Mouse (Mus musculus): ENCODE results near the gene Gm12166. TPM values are rescaled to one million over a fixed set of nuclear protein-coding genes. Genes with fewer than 3 reads are reported as not detected.

Gm12166 gene
- total RNA-seq (2015; ENCODE audit: low replicate concordance) (1.7 and 8.3 TPM in 2 replicates), total RNA-seq (2017; ENCODE audit: low replicate concordance) (not detected in 2 replicates)

DNA sequence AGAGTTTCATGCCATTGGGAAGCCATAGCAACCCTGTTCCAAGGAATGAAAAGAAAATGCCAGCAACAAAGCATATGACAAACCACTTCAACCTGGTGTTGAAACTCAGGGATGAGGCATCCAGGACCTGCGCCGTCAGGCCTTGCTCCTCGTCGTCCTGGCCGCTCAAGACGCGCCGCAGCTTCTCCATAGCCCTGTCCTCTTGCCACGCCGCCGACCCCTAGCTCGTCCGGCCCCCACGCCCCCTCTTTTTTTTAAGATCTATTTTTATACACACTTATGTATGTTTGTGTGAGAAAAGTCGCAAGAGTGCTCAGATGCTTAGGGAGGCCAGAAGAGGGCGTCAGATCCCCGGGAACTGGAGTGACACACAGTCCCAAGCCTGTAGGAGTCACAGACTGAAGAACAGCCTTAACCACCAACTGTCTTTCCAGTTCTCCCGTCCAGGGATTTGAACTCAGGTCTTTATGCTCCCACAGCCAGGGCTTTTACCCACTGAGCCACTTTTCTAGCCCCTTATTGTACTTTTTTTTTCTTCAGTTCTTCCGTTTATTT lies at the start of gene Gm12166:
Gene Gm12166, minus strand, starts transcription at position 217 of the 555 bp plus-strand sequence.
- peak; percentile 58 for ATAC-seq (replicated peaks; ENCODE audit: low FRiP score, poor library complexity, severe bottlenecking)

DNA sequence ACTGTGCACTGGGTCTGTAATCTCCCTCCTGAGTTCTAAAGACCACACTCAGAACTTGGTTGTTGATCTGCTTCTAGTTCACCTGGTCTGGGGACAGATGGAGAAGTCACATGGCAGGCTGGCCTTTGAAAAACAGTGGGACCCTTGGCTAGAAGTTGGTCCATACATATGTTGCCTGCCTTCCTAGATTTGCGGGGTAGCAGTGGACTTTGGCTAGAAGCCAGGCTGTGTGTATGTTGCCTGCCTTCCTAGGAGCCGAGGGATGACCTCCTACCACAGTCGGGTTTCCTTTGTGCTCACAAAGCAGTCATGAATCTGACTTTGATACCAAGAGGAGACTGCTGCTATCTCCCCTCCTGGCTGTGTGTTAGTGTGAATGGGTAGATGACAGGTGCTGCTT lies 44.9 kb upstream of the Gm12166 start:
- ATAC-seq (replicated peaks; ENCODE audit: low FRiP score, poor library complexity, severe bottlenecking) = no peak

DNA sequence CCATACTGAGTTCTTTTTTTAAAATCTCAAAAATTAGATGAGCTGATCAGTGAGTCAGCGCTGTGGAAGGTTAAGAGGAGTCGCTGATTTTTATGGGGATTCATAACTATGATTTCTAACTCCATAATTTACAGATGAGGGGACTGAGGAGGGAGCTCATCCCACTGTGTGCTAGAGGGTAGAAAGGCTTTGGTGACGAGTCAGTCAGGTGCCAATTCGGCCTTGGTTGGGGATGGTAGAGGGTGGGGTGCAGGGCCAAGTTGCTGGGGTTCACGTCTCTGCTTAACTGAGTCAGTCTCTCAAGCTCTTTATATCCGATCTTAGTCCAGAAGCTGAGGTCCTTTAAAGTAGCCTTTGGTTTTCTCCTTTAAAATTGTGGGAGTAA lies 44.1 kb upstream of the Gm12166 start:
- no peak for ATAC-seq (replicated peaks; ENCODE audit: low FRiP score, poor library complexity, severe bottlenecking)

DNA sequence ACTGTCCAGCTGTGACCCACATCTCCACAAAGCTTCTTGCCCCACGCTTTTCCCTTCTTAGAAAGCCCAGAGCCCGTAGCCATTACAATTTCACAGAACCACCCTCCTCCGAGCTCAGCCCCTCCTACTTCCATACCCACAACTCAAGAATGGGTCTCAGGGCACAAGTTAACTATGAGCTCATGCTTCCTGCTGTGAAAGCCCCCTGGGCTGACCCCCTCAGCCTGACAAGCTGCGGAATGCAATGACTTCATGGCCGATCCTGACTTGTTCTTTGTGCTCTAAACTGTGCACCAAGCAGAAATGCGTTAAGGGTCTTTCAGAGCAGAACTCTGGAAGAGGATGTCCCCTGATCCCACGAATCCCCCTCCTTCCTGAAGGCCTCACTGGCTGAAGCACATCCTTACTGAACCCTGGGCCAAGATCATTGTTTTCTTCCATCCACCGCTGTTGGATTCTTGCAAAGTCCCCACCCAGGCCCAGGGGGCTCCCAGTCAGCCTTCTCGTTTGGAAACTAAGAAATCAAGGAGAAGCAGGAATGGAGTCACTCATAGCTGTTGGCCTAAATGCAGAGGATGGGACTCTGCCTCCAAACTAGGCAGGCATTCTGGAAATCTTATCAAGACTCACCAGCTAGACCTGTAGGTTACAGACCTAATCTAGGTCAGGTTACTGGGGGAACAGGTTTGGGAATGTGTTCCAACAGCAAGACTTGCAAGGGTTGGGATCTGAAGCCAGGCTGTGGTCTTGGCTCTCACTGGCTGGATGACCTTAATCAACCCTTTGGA lies 43.5 kb upstream of the Gm12166 start:
- ATAC-seq (replicated peaks; ENCODE audit: low FRiP score, poor library complexity, severe bottlenecking) = no peak

DNA sequence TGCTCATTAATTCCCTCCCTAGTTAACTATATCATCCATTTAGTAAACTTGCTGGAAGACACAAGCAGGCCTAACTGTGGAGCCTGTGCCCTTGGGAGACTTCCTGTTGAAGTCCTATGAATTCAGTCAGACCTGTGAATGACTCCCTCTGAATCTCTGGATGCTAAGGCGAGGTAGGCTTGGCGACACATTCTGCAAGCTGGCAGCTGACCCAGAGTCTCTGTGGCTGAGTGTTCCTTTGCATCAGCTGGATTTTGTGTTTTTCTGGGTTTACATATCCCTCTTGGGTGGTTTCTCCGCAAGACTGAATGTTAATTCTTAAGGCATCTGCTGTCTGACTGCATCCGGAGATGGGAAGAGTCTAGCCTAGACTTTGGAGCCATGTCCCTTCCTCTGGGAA lies 40.0 kb upstream of the Gm12166 start:
- ATAC-seq (replicated peaks; ENCODE audit: low FRiP score, poor library complexity, severe bottlenecking) = no peak

DNA sequence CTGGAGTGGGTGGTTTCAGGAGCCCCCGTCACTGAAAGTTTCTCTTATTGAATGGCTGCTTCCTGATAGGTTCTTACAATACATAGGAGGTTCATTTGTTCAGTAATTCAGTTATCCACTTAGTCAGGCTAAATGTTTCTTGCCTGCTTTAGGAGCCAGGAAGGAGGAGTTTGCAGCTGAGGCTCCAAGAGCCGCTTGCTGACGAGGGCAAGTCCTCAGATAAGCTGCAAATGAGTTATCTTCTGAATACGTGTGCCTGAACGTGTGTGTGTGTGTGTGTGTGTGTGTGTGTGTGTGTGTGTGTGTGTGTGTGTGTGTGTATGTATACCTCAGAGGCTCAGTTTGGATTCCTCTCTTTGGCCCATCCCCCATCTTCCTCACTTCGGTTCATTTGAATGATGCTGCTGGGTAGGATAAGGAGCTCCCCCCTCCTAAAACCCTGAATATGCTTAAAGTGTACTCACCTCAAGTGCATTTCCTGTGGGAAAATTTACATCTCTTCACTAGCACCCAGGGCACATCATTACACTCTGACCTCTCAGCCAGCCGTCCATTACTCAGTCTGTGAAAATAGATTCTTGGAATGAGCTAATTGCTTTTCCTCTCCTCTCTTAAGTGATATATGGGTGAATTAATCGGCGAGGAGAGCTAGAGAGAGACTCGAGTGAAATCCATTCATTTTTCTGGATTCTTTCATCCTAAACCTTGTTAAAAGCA lies 39.0 kb upstream of the Gm12166 start:
- ATAC-seq (replicated peaks; ENCODE audit: low FRiP score, poor library complexity, severe bottlenecking) = peak; percentile 88

- peak; percentile 79 for ATAC-seq (replicated peaks; ENCODE audit: low FRiP score, poor library complexity, severe bottlenecking)
Measured at GRCm38 (mm10) chr11:46090036-46090725, 38.1 kb upstream of the Gm12166 start.

DNA sequence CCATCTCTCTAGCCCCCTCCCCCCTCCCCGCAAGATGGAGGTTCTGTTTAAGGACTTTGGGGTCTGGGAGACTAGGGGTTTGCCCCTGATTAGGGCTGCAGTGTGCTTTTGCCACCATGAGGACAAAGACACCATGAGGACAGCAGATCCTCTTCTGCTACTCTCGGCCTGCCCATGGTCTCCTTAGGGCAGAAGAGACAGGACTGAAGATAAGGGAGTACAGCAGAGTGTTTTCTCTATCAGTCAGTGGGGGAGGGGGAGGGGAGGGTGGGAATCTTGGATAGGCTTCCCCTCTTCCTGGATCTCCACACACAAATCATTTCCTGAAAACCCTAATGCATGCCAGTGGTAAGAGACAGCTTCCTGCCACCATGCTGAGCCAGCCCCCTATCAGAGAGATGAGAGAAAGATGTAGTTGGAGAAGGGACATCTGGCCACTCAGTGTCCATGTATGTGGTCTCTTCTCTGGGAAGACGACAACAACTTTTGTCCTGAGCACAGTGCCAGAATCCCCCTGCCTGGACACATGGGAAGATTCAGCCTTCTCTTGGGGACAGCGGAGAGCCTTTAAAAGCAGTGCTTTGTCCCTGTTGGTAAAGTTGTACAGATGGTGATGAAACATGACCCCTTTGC lies 37.1 kb upstream of the Gm12166 start:
- ATAC-seq (replicated peaks; ENCODE audit: low FRiP score, poor library complexity, severe bottlenecking) = no peak

DNA sequence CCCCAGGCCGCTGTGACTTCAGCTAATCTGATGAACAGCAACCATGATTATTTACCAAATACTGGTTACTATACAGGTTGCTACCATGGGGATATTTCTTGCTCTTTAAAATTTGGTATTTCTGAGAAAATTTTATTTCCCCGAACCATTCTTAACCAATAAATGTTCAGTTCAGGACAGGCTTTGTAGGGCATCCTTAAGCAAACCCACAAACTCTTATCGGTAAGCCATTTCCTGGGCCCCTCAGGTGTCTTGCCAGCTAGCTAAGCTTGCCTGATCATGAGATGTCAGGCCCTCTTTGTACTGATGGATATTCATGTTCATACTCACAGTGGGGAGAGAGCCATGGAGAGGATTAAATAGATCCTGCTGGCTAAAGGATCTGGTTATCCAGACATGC lies 34.3 kb upstream of the Gm12166 start:
- ATAC-seq (replicated peaks; ENCODE audit: low FRiP score, poor library complexity, severe bottlenecking) = no peak

DNA sequence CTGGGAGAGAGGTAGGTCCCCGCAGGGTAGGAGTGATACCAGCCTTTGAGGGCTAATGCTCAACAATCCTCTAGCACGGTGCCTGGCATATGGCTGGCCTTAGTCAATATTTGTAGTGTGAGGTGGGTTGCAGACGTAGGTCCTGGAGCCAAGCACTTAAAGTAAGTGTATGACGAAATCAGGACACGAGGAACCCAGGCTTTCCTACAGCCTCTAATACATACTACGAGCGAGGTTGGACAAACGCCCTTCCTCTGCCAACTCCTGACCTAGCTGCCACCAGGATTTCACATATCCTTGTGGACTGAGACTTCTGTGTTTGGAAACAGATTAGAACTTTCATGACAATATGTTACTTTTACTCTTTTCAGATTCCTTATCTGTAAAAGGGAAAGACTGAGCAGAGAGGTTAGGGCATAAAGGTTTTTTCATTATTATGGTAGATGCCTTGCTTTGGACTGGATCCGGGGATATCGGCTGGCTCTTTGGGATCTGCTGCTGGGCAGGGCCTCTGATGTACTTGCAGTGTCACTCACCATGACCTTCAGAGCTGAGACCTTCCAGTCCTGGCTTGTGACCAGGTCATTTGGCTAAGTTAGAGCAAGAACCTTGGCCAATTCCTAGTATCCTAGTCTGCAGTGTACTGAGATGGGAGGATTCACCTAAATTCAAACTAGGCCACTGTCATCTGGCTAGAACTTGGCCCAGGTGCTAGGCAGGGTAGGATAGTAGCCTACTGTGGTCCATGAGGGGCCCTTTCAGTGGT lies 33.5 kb upstream of the Gm12166 start:
- no peak for ATAC-seq (replicated peaks; ENCODE audit: low FRiP score, poor library complexity, severe bottlenecking)

DNA sequence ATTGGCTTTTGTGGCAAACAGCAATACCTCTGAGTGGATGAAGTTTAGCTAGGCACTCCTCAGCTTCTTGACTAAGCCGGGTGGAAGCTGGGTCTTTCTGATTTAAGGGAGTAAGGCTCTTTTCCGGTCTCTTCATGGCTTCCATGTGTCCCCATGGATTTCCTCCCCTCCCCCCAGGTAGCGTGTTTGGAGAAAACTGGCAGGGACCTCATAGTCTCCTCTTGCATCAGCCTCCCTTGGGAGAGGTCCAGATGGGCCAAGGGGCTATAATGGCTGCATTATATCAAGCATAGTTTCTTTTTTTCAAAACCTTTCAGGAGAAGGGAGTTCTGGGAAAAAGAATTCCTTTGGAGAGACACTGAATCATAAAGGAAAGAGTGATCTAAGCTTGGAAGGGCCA lies 32.4 kb upstream of the Gm12166 start:
- no peak for ATAC-seq (replicated peaks; ENCODE audit: low FRiP score, poor library complexity, severe bottlenecking)

GRCm38 (mm10) chr11:46083835-46084444 lies 31.8 kb upstream of the Gm12166 start:
- no peak for ATAC-seq (replicated peaks; ENCODE audit: low FRiP score, poor library complexity, severe bottlenecking)

DNA sequence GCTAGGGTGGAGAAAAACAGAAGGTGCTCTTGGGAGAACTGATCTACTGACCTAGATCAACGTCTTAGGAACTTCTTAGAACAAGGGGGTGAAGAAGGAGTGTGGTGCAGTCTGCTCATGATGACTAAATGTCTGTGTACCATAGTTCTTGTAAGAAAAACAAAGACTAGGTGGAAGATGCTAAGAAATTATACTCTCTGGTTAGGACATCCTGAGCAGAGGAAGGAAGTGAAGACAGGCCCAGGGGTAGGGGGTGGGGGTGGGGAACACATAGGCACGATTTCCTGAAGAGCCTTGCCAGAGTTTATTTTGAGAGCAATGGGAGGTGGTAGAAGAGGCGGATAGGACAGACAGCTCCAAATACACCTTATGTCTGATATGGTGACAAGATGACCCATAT lies 31.3 kb upstream of the Gm12166 start:
- ATAC-seq (replicated peaks; ENCODE audit: low FRiP score, poor library complexity, severe bottlenecking) = no peak

- no peak for ATAC-seq (replicated peaks; ENCODE audit: low FRiP score, poor library complexity, severe bottlenecking)
Measured at GRCm38 (mm10) chr11:46081075-46081474, 29.0 kb upstream of the Gm12166 start.

- ATAC-seq (replicated peaks; ENCODE audit: low FRiP score, poor library complexity, severe bottlenecking) = peak; percentile 98
Measured at GRCm38 (mm10) chr11:46077732-46078375, 25.7 kb upstream of the Gm12166 start.

DNA sequence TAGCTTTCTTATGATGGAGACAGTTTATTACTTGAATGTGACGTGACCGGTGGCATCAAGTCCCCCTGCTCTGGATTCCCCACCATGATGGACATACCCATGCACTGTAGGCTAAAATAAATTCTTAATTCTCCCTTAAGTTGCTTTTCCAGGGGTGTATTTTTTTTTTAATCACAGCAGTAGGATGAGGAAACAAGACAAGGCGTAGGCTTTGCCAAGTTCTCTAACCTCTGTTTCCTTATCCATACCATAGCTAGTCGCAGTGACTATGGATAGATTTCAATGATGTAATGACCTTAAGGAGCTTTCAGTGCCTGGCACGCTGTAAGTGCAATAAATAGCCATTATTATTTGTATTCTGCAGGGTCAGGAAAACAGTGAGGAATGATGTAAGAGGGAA lies 25.2 kb upstream of the Gm12166 start:
- ATAC-seq (replicated peaks; ENCODE audit: low FRiP score, poor library complexity, severe bottlenecking) = no peak

DNA sequence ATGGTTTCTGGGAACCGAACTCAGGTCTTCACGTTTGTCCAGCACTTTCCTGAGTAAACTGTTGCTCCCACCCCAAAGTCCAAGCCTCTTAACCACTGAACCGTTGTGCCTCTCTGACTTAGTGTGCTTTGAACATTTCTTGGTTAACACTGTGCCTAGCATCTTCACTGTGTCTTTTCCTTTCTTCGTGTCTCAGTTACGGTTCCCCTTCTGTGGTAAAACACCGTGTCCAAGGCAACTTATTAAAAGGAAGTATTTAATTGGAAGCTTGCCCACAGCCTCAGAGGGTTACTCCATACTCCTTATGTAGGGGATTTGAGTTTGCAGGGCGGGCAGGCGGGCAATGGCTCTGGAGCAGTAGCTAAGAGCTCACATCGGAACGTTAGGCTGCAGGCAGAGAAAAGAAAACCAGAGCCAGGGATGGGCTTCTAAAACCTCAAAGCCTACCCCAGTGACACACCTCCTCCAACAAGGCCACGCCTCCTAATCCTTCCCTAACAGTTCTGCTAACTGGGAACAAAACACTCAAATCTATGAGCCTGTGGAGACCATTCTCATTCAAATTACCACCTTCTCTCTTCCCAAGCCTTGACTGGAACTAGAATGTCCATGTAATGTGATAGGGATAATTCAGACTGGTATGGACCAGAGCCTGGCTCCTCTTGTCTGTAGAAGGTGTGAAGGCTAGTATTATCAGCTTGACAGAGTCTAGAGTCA lies 24.5 kb upstream of the Gm12166 start:
- ATAC-seq (replicated peaks; ENCODE audit: low FRiP score, poor library complexity, severe bottlenecking) = no peak

- ATAC-seq (replicated peaks; ENCODE audit: low FRiP score, poor library complexity, severe bottlenecking) = no peak
Measured at GRCm38 (mm10) chr11:46075507-46075906, 23.4 kb upstream of the Gm12166 start.
